Mouse (Mus musculus) spleen, adult 2 months (tissue): Measurements from ENCODE around the gene Ap3m1.

Source experiments
- CTCF ChIP-seq: fragments of 200-500 bp; IDR thresholded peaks from 2 replicates; pipeline ENCODE4 v1.5.1; 2011; ENCODE audit warnings: mild to moderate bottlenecking, inconsistent platforms; ENCODE audit not compliant: insufficient read depth, insufficient read length, insufficient replicate concordance; ENCODE audit errors: extremely low read depth
- POLR2A ChIP-seq: fragments of 200-500 bp; IDR thresholded peaks from 2 replicates; pipeline ENCODE4 v1.6.1; 2011; ENCODE audit warnings: low read depth, low read length, inconsistent platforms

- TF ChIP-seq CTCF = peak; percentile 26; the same call in 1 of the 2 replicates
- TF ChIP-seq POLR2A = no peak
These were observed 3.4 kb downstream of the Ap3m1 start for GRCm38 (mm10) chr14:21048879-21049278.
